Mouse (Mus musculus) heart, postnatal 0 days (tissue): ENCODE measurements around the gene Prkcsh. TPM values are rescaled to one million over a fixed set of nuclear protein-coding genes. Genes with fewer than 3 reads are reported as not detected.

ENCODE experiments used
- ATAC-seq: fragments of 200-750 bp; cut with Nextera tagmentation; 2 replicates; pipeline ENCODE4 v1.8.0; 2017; ENCODE audit warnings: low read depth, moderate number of reproducible peaks, moderate library complexity; ENCODE audit not compliant: insufficient read depth
- DNase-seq: peaks from one replicate; pipeline ENCODE4 v3.0.0-alpha.2; 2016; ENCODE audit warnings: low spot score
- H3K27ac ChIP-seq: fragments of 300-500 bp; sonication (generic); 2 replicates; pipeline ENCODE4 v1.5.1; 2014; ENCODE audit warnings: low read depth, mild to moderate bottlenecking
- H3K27me3 ChIP-seq: fragments of 300-500 bp; sonication (generic); 2 replicates; pipeline ENCODE4 v1.6.1; 2014; ENCODE audit warnings: low read length, mixed read lengths; ENCODE audit not compliant: control insufficient read depth, insufficient read depth
- H3K36me3 ChIP-seq: fragments of 300-500 bp; sonication (generic); replicated peaks from 2 replicates; pipeline ENCODE4 v1.6.1; 2014; ENCODE audit warnings: low read length, mixed read lengths; ENCODE audit not compliant: control insufficient read depth, insufficient read depth
- H3K4me1 ChIP-seq: fragments of 300-500 bp; sonication (generic); 2 replicates; pipeline ENCODE4 v1.6.1; 2014; ENCODE audit warnings: antibody characterized with exemption; ENCODE audit not compliant: control insufficient read depth, insufficient read depth
- H3K4me2 ChIP-seq: fragments of 300-500 bp; sonication (generic); 2 replicates; pipeline ENCODE4 v1.6.1; 2014; ENCODE audit warnings: low read depth, mild to moderate bottlenecking, low read length, moderate library complexity
- H3K4me3 ChIP-seq: fragments of 300-500 bp; sonication (generic); 2 replicates; pipeline ENCODE4 v1.5.1; 2014; ENCODE audit warnings: low read depth, low read length
- H3K9ac ChIP-seq: fragments of 300-500 bp; sonication (generic); replicated peaks from 2 replicates; pipeline ENCODE4 v1.6.1; 2014; ENCODE audit warnings: low read depth, low read length, mixed read lengths
- H3K9me3 ChIP-seq: fragments of 300-500 bp; sonication (generic); replicated peaks from 2 replicates; pipeline ENCODE4 v1.6.1; 2016; ENCODE audit warnings: low read length; ENCODE audit not compliant: control insufficient read depth
- CTCF ChIP-seq: IDR thresholded peaks from 2 replicates; pipeline ENCODE4 v1.5.1; 2016; ENCODE audit warnings: antibody characterized with exemption, control low read depth, low read depth
- EP300 ChIP-seq: IDR thresholded peaks from 2 replicates; pipeline ENCODE4 v1.6.1; 2016; ENCODE audit warnings: antibody characterized with exemption, low read depth
- WGBS: fragments of 180-500 bp; shearing (Covaris S2); extraction: QIAGEN DNeasy Blood & Tissue Kit; methylation state at CpG from one replicate; pipeline ENCODE4 v1.1.7; 2014; 5-methylcytosine and 5-hydroxymethylcytosine counted together
- polyA plus RNA-seq: library from polyadenylated mRNA; unstranded; fragments of >200 nt; fragmentation: Nextera tagmentation; extraction: Ambion mirVana; gene quantifications from 2 replicates; pipeline ENCODE4 v1.2.1, GENCODE M21; 2015
- total RNA-seq: library from RNA; depleted of rRNA; stranded (reverse); fragments of >200 nt; gene quantifications from 2 replicates; pipeline ENCODE4 v1.2.3, GENCODE M21; 2014; ENCODE audit warnings: low replicate concordance

The Prkcsh gene
- total and polyA plus RNA-seq, 2 experiments from 2014 or later: 34.6 to 49.0 TPM

DNA sequence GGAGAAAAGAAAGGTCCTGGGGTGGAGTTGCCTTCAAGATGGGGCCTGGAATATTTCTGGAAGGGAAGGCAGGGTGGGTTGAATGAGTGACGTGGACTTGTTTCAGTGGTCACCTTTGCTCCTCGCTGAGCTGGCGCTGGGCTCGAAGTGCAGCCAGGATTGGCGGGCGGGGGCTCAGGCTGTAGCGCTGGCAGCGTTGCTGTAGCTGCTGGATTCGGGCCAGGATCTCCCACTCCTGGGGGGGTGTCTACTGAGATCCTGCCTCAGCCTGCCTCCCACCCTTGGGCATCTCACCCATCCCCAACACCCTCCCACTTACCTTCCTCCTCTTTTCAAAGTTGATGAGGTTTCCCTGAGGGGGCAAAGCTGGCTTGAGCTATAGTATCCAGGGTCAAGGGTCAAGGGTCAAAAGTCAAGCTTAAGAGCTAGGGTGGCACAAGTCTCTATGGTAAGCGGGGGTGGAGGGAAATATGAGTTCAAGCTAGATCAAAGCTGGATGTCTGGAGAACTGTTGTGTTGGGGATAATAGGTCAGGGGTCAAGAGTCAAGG, 25.9 kb upstream of the Prkcsh start:
- no peak overlapping the region for H3K9ac ChIP-seq
- no peak overlapping the region for H3K4me2 ChIP-seq
- DNase-seq (no peak), ATAC-seq (no peak)
- 78% methylated on average over 10 of the region's 10 CpGs for WGBS
- no peak overlapping the region for H3K4me3 ChIP-seq
- H3K9me3 ChIP-seq: no peaks in the 10 kb centered on the region; the same call in 1 of the 2 replicates
- no peaks in the 10 kb centered on the region for H3K4me1 ChIP-seq
- no peaks in the 10 kb centered on the region; the same call in 1 of the 2 replicates for H3K27me3 ChIP-seq
- no peak for TF ChIP-seq EP300
- TF ChIP-seq CTCF: no peak
- no peak overlapping the region for H3K27ac ChIP-seq
- H3K36me3 ChIP-seq: no peaks in the 10 kb centered on the region

DNA sequence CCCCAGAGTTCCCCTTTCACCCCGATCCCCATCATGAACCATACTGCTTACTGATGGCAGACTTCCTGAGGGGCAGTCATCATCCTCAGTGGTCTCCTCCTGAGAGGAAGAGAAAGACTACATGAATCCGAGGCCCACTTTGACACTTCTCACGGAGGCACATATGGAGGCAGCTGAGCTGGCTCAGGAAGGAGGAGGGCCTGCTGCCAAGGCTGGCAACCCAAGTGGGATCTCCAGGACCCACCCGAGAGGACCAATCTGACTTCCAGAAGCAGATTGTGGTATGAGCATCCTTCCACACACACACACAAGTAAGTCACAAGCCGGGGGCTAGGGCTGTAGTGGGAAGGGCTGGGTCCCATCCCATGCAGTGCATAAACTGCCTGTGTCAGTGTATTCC, 25.3 kb upstream of the Prkcsh start:
- Histone ChIP-seq H3K4me1 (no peaks in the 10 kb centered on the region), H3K27me3 (no peaks in the 10 kb centered on the region; the same call in 1 of the 2 replicates), H3K4me2 (no peak overlapping the region), H3K9ac (no peak overlapping the region), H3K4me3 (no peak overlapping the region), H3K36me3 (no peaks in the 10 kb centered on the region), H3K27ac (no peak overlapping the region), H3K9me3 (no peaks in the 10 kb centered on the region; the same call in 1 of the 2 replicates)
- TF ChIP-seq CTCF (no peak), EP300 (no peak)
- DNase-seq (no peak), ATAC-seq (no peak)
- WGBS: 78% methylated on average over 5 of the region's 5 CpGs

DNA sequence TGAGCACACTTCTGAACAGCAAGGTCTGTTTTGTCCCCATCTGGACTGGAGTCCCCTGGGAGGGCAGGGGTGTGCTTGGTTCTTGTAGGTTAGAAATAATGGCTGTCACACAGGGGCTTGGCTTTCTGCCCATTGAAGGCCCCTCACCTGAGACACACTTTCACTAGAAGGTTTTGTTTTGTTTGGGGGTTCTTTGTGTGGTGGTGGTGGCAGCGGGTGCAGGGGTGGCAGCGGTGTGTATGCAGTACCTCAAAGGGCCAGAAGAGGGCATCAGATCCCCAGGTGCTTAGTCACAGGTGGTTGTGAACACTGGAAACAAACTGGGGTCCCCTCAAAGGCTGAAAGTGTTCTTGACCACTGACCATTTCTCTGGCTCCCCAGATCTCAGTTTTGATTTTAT, 24.6 kb upstream of the Prkcsh start:
- H3K4me3 ChIP-seq: no peak overlapping the region
- TF ChIP-seq EP300: no peak
- TF ChIP-seq CTCF: peak; percentile 34
- no peak overlapping the region for H3K4me2 ChIP-seq
- H3K9me3 ChIP-seq: no peaks in the 10 kb centered on the region; the same call in 1 of the 2 replicates
- no peak for DNase-seq
- H3K36me3 ChIP-seq: no peaks in the 10 kb centered on the region
- H3K27me3 ChIP-seq: no peaks in the 10 kb centered on the region; the same call in 1 of the 2 replicates
- H3K4me1 ChIP-seq: no peaks in the 10 kb centered on the region
- no peak overlapping the region for H3K9ac ChIP-seq
- H3K27ac ChIP-seq: no peak overlapping the region
- no peak for ATAC-seq
- 21% methylated on average over 2 of the region's 2 CpGs for WGBS

DNA sequence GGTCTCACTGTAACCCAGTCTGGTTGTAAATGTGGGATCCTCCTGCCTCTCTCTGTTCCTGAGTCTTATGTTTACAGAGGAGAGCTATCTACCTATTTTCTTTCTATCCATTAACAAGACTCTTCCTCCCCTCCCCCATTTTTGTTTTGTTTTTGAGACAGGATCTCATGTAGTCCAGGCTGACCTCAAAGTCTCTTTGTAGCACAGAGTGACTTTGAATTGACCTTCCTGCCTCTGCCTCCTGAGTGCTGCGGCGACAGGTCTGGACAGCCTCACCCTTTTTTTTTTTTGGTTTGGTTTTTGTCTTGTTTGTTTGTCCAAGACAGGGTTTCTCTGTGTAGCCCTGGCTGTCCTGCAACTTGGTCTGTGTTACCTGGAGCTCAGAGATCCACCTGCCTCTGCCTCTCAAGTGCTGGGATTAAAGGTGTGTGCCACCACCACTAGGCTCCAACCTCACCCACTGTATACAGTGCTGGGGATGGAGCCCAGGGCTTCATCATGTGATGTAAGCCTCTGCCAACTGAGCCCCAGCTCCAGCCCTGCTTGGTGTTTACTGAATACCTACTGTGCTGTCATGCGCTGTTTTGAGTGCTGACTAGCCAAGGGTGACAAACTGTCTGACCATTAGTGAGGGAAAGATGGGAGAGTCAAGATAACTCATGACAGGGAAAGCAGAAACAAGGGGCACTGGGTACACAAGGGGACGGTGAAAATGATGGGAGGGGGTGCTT, 24.0 kb upstream of the Prkcsh start:
- TF ChIP-seq EP300: no peak
- TF ChIP-seq CTCF: no peak
- Histone ChIP-seq H3K27ac (no peak overlapping the region), H3K4me3 (no peak overlapping the region), H3K4me2 (no peak overlapping the region), H3K4me1 (no peaks in the 10 kb centered on the region), H3K9me3 (no peaks in the 10 kb centered on the region; the same call in 1 of the 2 replicates), H3K27me3 (no peaks in the 10 kb centered on the region; the same call in 1 of the 2 replicates), H3K9ac (no peak overlapping the region), H3K36me3 (no peaks in the 10 kb centered on the region)
- ATAC-seq: no peak
- DNase-seq: no peak
- 80% methylated on average over 4 of the region's 4 CpGs for WGBS

DNA sequence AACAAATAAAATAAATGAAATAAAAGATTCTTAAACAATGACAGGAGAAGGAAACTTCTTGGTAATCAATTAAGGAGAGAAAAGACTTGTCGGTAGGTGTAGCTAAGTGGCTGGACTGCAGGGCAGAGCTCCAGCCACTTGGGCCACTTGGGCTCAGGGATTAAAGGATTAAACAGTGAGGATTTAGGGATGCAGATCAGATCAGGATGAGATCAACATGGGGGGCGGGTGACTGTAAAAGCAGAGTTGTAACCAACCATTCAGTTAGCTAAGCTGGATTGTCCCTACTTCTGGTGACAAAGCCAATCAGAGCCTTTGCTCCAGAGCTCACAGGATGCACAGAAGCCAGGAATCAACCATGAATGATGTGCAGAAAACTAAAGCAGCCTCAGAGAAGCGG, 18.7 kb upstream of the Prkcsh start:
- H3K9ac ChIP-seq: no peak overlapping the region
- H3K9me3 ChIP-seq: no peaks in the 10 kb centered on the region; the same call in 1 of the 2 replicates
- no peak for ATAC-seq

More for the DNA sequence above, 18.7 kb upstream of the Prkcsh start:
- no peak overlapping the region for H3K27ac ChIP-seq
- no peak overlapping the region for H3K4me3 ChIP-seq
- H3K36me3 ChIP-seq: no peaks in the 10 kb centered on the region
- no peak overlapping the region for H3K4me2 ChIP-seq
- peaks cover 7% of the 10 kb centered on the region; the same call in 1 of the 2 replicates for H3K4me1 ChIP-seq
- no peak for DNase-seq
- TF ChIP-seq CTCF (no peak), EP300 (no peak)
- WGBS: 28% methylated on average over 3 of the region's 3 CpGs
- peaks cover 39% of the 10 kb centered on the region for H3K27me3 ChIP-seq
